Mouse (Mus musculus) liver, postnatal 0 days (tissue): Measurements from ENCODE around the gene Rab11fip3.

Experiments
- CTCF ChIP-seq: sonication (generic); IDR thresholded peaks from 2 replicates; pipeline ENCODE4 v1.5.1; 2016; ENCODE audit warnings: antibody characterized with exemption, low read depth
- EP300 ChIP-seq: IDR thresholded peaks from 2 replicates; pipeline ENCODE4 v1.6.1; 2016; ENCODE audit warnings: antibody characterized with exemption, low read depth, mild to moderate bottlenecking

GRCm38 (mm10) chr17:26041111-26041802 is 28.1 kb downstream of the Rab11fip3 start:
- peak; percentile 88 for TF ChIP-seq CTCF
- TF ChIP-seq EP300 = no peak
